Mouse (Mus musculus): Measurements from ENCODE around the gene Plk5. TPM values are rescaled to one million over a fixed set of nuclear protein-coding genes. Genes with fewer than 3 reads are reported as not detected.

The Plk5 gene
- total RNA-seq, 2 experiments from 2014 or later: not detected

- no peak for ATAC-seq (replicated peaks; ENCODE audit: poor library complexity)
These were observed 29.8 kb downstream of the Plk5 start for GRCm38 (mm10) chr10:80385811-80386734.

- ATAC-seq (replicated peaks; ENCODE audit: poor library complexity): no peak
These were observed 30.6 kb downstream of the Plk5 start for GRCm38 (mm10) chr10:80386735-80387471.

GRCm38 (mm10) chr10:80387522-80387959 is 31.3 kb downstream of the Plk5 start, which contains the start of gene Mex3d:
Mex3d (minus strand) TSS chr10:80387659.
- peak; percentile 18 for ATAC-seq (replicated peaks; ENCODE audit: poor library complexity)

- no peak for ATAC-seq (replicated peaks; ENCODE audit: poor library complexity)
These were observed 32.5 kb downstream of the Plk5 start for GRCm38 (mm10) chr10:80388731-80389130.

- ATAC-seq (replicated peaks; ENCODE audit: poor library complexity): no peak
These were observed 33.0 kb downstream of the Plk5 start for GRCm38 (mm10) chr10:80389185-80389708.

- no peak for ATAC-seq (replicated peaks; ENCODE audit: poor library complexity)
These were observed 34.4 kb downstream of the Plk5 start for GRCm38 (mm10) chr10:80390697-80391096.

- ATAC-seq (replicated peaks; ENCODE audit: poor library complexity): no peak
These were observed 36.4 kb downstream of the Plk5 start for GRCm38 (mm10) chr10:80392687-80393086.

GRCm38 (mm10) chr10:80395025-80395627 is 38.9 kb downstream of the Plk5 start:
- no peak for ATAC-seq (replicated peaks; ENCODE audit: poor library complexity)

GRCm38 (mm10) chr10:80396822-80397523 is 40.7 kb downstream of the Plk5 start:
- no peak for ATAC-seq (replicated peaks; ENCODE audit: poor library complexity)

GRCm38 (mm10) chr10:80397524-80398173 is 41.4 kb downstream of the Plk5 start:
- no peak for ATAC-seq (replicated peaks; ENCODE audit: poor library complexity)

GRCm38 (mm10) chr10:80398174-80398535 is 41.9 kb downstream of the Plk5 start:
- ATAC-seq (replicated peaks; ENCODE audit: poor library complexity): no peak

- peak; percentile 56 for ATAC-seq (replicated peaks; ENCODE audit: poor library complexity)
These were observed 42.5 kb downstream of the Plk5 start for GRCm38 (mm10) chr10:80398719-80399190.

GRCm38 (mm10) chr10:80399191-80399972 is 43.1 kb downstream of the Plk5 start, which contains the start of gene Mbd3:
Mbd3 (minus strand) TSS chr10:80399550.
- peak; percentile 85 for ATAC-seq (replicated peaks; ENCODE audit: poor library complexity)

- ATAC-seq (replicated peaks; ENCODE audit: poor library complexity): no peak; the same call in 1 of the 2 replicates
These were observed 43.9 kb downstream of the Plk5 start for GRCm38 (mm10) chr10:80399973-80400703.

- ATAC-seq (replicated peaks; ENCODE audit: poor library complexity): no peak
These were observed 44.5 kb downstream of the Plk5 start for GRCm38 (mm10) chr10:80400704-80401161.

- ATAC-seq (replicated peaks; ENCODE audit: poor library complexity): no peak
These were observed 46.9 kb downstream of the Plk5 start for GRCm38 (mm10) chr10:80403044-80403692.

GRCm38 (mm10) chr10:80405481-80406173 is 49.4 kb downstream of the Plk5 start:
- ATAC-seq (replicated peaks; ENCODE audit: poor library complexity): no peak
